Mouse (Mus musculus): ENCODE results near the gene Pbxip1.
A peak's percentile ranks its signal among the peaks of the same experiment; 100 is the strongest.

Pbxip1 gene

GRCm38 (mm10) chr3:89435041-89435440, 1.5 kb upstream of the Pbxip1 start:
- DNase-seq = no peak

- DNase-seq = peak; percentile 65
Observed at GRCm38 (mm10) chr3:89437269-89437668, 763 bp downstream of the Pbxip1 start.

- DNase-seq = no peak
Observed at GRCm38 (mm10) chr3:89440691-89441090, 4.2 kb downstream of the Pbxip1 start.

- peak; percentile 74 for DNase-seq
Observed at GRCm38 (mm10) chr3:89448720-89449537, 12.4 kb downstream of the Pbxip1 start.

- DNase-seq = peak; percentile 87
Observed at GRCm38 (mm10) chr3:89449541-89449940, 13.0 kb downstream of the Pbxip1 start.

- peak; percentile 24 for DNase-seq
Observed at GRCm38 (mm10) chr3:89451916-89452315, 15.4 kb downstream of the Pbxip1 start.

GRCm38 (mm10) chr3:89454401-89455177, 18.1 kb downstream of the Pbxip1 start, which contains the start of gene Pmvk:
Pmvk (plus strand) TSS chr3:89454541.
- DNase-seq = no peak

GRCm38 (mm10) chr3:89455786-89456285, 19.3 kb downstream of the Pbxip1 start:
- DNase-seq = no peak

GRCm38 (mm10) chr3:89456726-89457665, 20.5 kb downstream of the Pbxip1 start:
- DNase-seq = peak; percentile 82

- no peak for DNase-seq
Observed at GRCm38 (mm10) chr3:89458372-89458964, 22.0 kb downstream of the Pbxip1 start.

GRCm38 (mm10) chr3:89458965-89459807, 22.7 kb downstream of the Pbxip1 start:
- peak; percentile 95 for DNase-seq

GRCm38 (mm10) chr3:89468268-89468667, 31.8 kb downstream of the Pbxip1 start:
- DNase-seq = no peak

- DNase-seq = no peak
Observed at GRCm38 (mm10) chr3:89472280-89472679, 35.8 kb downstream of the Pbxip1 start.

GRCm38 (mm10) chr3:89473838-89474237, 37.3 kb downstream of the Pbxip1 start:
- DNase-seq = no peak

GRCm38 (mm10) chr3:89479055-89479454, 42.5 kb downstream of the Pbxip1 start:
- DNase-seq = no peak

- peak; percentile 45 for DNase-seq
Observed at GRCm38 (mm10) chr3:89481488-89481887, 45.0 kb downstream of the Pbxip1 start.

- no peak for DNase-seq
Observed at GRCm38 (mm10) chr3:89482249-89482648, 45.7 kb downstream of the Pbxip1 start.

- peak; percentile 88 for DNase-seq
Observed at GRCm38 (mm10) chr3:89484766-89485524, 48.4 kb downstream of the Pbxip1 start.

- no peak for DNase-seq
Observed at GRCm38 (mm10) chr3:89486111-89486510, 49.6 kb downstream of the Pbxip1 start.

Measured in lung, postnatal 10 days (tissue).